Mouse (Mus musculus) E14TG2a.4 (cell line): ENCODE measurements around the gene Tent5b.

Experiments
- H3K27me3 ChIP-seq: 2 replicates; pipeline ENCODE4 v1.6.1; 2014; ENCODE audit warnings: low read length, control low read depth; ENCODE audit not compliant: insufficient read depth
- H3K36me3 ChIP-seq: 2 replicates; pipeline ENCODE4 v1.6.1; 2014; ENCODE audit warnings: low read length, control low read depth; ENCODE audit not compliant: insufficient read depth
- H3K4me1 ChIP-seq: replicated peaks from 2 replicates; pipeline ENCODE4 v1.6.1; 2014; ENCODE audit warnings: low read depth, low read length, control low read depth
- H3K4me3 ChIP-seq: replicated peaks from 2 replicates; pipeline ENCODE4 v1.5.1; 2014; ENCODE audit warnings: mild to moderate bottlenecking, low read length
- H3K9me3 ChIP-seq: 2 replicates; pipeline ENCODE4 v1.6.1; 2014; ENCODE audit warnings: low read length, control low read depth
- CTCF ChIP-seq: conservative IDR thresholded peaks from 2 replicates; pipeline ENCODE4 v1.5.1; 2014; ENCODE audit warnings: low read length
- NANOG ChIP-seq: IDR thresholded peaks from 2 replicates; pipeline ENCODE4 v1.6.1; 2014; ENCODE audit warnings: borderline replicate concordance, low read length, mixed read lengths
- POU5F1 ChIP-seq: IDR thresholded peaks from 2 replicates; pipeline ENCODE4 v1.6.1; 2014; ENCODE audit warnings: low read length, borderline replicate concordance

Gene Tent5b

GRCm38 (mm10) chr4:133460796-133461325 lies 19.1 kb upstream of the Tent5b start:
- no peak overlapping the region for H3K4me3 ChIP-seq
- H3K27me3 ChIP-seq = no peaks in the 10 kb centered on the region
- no peak for TF ChIP-seq POU5F1
- no peak for TF ChIP-seq NANOG
- TF ChIP-seq CTCF = 0 out of 2 replicates have a peak, but pooled peaks have one; percentile 10
- no peaks in the 10 kb centered on the region for H3K36me3 ChIP-seq
- H3K9me3 ChIP-seq = no peaks in the 10 kb centered on the region
- H3K4me1 ChIP-seq = peaks cover 53% of the 10 kb centered on the region

- H3K36me3 ChIP-seq = no peaks in the 10 kb centered on the region
- H3K4me3 ChIP-seq = no peak overlapping the region
- H3K4me1 ChIP-seq = peaks cover 48% of the 10 kb centered on the region
- TF ChIP-seq CTCF = no peak
- no peak for TF ChIP-seq NANOG
- no peak for TF ChIP-seq POU5F1
- H3K9me3 ChIP-seq = no peaks in the 10 kb centered on the region
- no peaks in the 10 kb centered on the region for H3K27me3 ChIP-seq
These were observed 18.6 kb upstream of the Tent5b start for GRCm38 (mm10) chr4:133461362-133461761.

GRCm38 (mm10) chr4:133463184-133463583 lies 16.7 kb upstream of the Tent5b start:
- H3K36me3 ChIP-seq = no peaks in the 10 kb centered on the region
- no peaks in the 10 kb centered on the region for H3K27me3 ChIP-seq
- H3K9me3 ChIP-seq = no peaks in the 10 kb centered on the region
- TF ChIP-seq CTCF (no peak), POU5F1 (no peak), NANOG (no peak)
- H3K4me3 ChIP-seq = no peak overlapping the region
- H3K4me1 ChIP-seq = peaks cover 51% of the 10 kb centered on the region

- TF ChIP-seq CTCF (no peak), POU5F1 (no peak), NANOG (no peak)
- Histone ChIP-seq H3K27me3 (0 out of 2 replicates have a peak, but pooled peaks cover 6% of the 10 kb centered on the region), H3K4me3 (peak overlapping the region; percentile 77), H3K4me1 (peaks cover 47% of the 10 kb centered on the region), H3K36me3 (no peaks in the 10 kb centered on the region), H3K9me3 (0 out of 2 replicates have a peak, but pooled peaks cover 5% of the 10 kb centered on the region)
These were observed 11.9 kb upstream of the Tent5b start for GRCm38 (mm10) chr4:133468080-133468479.

GRCm38 (mm10) chr4:133469122-133469521 lies 10.8 kb upstream of the Tent5b start:
- H3K9me3 ChIP-seq = 0 out of 2 replicates have a peak, but pooled peaks cover 5% of the 10 kb centered on the region
- peak overlapping the region; percentile 77 for H3K4me3 ChIP-seq
- H3K27me3 ChIP-seq = 0 out of 2 replicates have a peak, but pooled peaks cover 6% of the 10 kb centered on the region
- TF ChIP-seq POU5F1 (no peak), NANOG (no peak), CTCF (no peak)
- no peaks in the 10 kb centered on the region for H3K36me3 ChIP-seq
- peaks cover 38% of the 10 kb centered on the region for H3K4me1 ChIP-seq

GRCm38 (mm10) chr4:133471135-133471821 lies 8.7 kb upstream of the Tent5b start:
- Histone ChIP-seq H3K36me3 (no peaks in the 10 kb centered on the region), H3K4me1 (peaks cover 33% of the 10 kb centered on the region), H3K9me3 (0 out of 2 replicates have a peak, but pooled peaks cover 5% of the 10 kb centered on the region), H3K27me3 (0 out of 2 replicates have a peak, but pooled peaks cover 10% of the 10 kb centered on the region), H3K4me3 (no peak overlapping the region)
- no peak for TF ChIP-seq POU5F1
- peak; percentile 47 for TF ChIP-seq CTCF

- peaks cover 20% of the 10 kb centered on the region for H3K4me1 ChIP-seq
- TF ChIP-seq POU5F1 (no peak), CTCF (peak; percentile 29)
- H3K4me3 ChIP-seq = no peak overlapping the region
- H3K27me3 ChIP-seq = peaks cover 13% of the 10 kb centered on the region
- H3K36me3 ChIP-seq = no peaks in the 10 kb centered on the region
- 0 out of 2 replicates have a peak, but pooled peaks cover 5% of the 10 kb centered on the region for H3K9me3 ChIP-seq
These were observed 6.1 kb upstream of the Tent5b start for GRCm38 (mm10) chr4:133473833-133474232.

- no peaks in the 10 kb centered on the region for H3K36me3 ChIP-seq
- TF ChIP-seq CTCF (no peak), POU5F1 (no peak), NANOG (no peak)
- peaks cover 49% of the 10 kb centered on the region for H3K4me1 ChIP-seq
- H3K9me3 ChIP-seq = no peaks in the 10 kb centered on the region
- peak overlapping the region; percentile 90 for H3K4me3 ChIP-seq
- peaks cover 38% of the 10 kb centered on the region for H3K27me3 ChIP-seq
These were observed 229 bp downstream of the Tent5b start for GRCm38 (mm10) chr4:133480185-133480537.

- peaks cover 42% of the 10 kb centered on the region for H3K27me3 ChIP-seq
- no peaks in the 10 kb centered on the region for H3K36me3 ChIP-seq
- TF ChIP-seq NANOG (no peak), POU5F1 (no peak), CTCF (no peak)
- H3K4me3 ChIP-seq = peak overlapping the region; percentile 90
- peaks cover 53% of the 10 kb centered on the region for H3K4me1 ChIP-seq
- no peaks in the 10 kb centered on the region for H3K9me3 ChIP-seq
These were observed 822 bp downstream of the Tent5b start for GRCm38 (mm10) chr4:133480754-133481153.
